Mouse (Mus musculus): ENCODE measurements around the gene Angel2. TPM values are rescaled to one million over a fixed set of nuclear protein-coding genes. Genes with fewer than 3 reads are reported as not detected.
"Not testable (repeated sequence)": the region's sequence is repeated elsewhere in the genome, so short reads cannot be mapped to it uniquely, and the experiment has no call there.

Gene Angel2
- polyA plus RNA-seq (2012; rRNA removed) (47.2 and 48.8 TPM in 2 replicates), polyA plus RNA-seq (2014; fragmentation: Nextera tagmentation; extraction: Ambion mirVana) (44.9 and 47.6 TPM in 2 replicates)

DNA sequence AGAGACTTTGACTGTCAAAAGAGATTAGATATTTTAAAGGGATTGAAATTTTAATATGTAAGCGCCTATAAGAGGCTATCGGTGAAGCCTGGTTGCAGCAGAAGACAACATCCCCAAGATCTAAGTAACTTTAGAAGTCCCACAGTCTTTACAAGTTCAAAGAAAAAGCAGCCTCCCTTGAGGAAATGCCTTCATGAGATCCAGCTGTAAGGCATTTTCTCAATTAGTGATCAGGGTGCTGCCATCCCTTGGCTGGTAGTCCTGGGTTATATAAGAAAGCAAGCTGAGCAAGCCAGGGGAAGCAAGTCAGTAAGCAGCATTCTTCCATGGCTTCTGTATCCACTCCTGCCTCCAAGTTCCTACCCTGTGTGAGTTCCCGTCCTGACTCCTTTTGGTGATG, at the start of gene Angel2:
Angel2 (plus strand) TSS at position 301 of the 400 bp plus-strand sequence.
- 75% methylated on average over 3 of the region's 3 CpGs for WGBS
- not testable (repeated sequence) for H3K4me2 ChIP-seq (replicated peaks; ENCODE audit: low read depth, low read length, severe bottlenecking)

DNA sequence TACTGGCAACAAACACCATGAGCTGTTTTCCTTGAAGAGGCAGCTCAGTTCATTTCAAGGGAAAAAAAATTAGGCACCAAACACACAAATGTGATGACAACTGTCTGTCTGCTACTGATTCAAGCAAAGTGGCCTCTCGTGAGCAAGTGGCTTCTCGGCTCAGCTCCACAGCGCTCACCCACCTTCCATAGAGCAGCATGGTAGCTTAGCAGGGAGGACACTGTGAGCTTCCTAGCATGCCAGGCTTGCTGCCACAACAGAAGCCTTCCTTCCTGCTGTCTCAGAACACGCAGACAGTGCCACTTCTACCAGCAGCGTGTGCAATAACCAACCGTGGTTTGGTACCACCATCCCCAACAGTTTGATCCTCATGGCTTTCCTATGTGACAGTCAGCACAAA, 49.2 kb upstream of the Angel2 start:
- Histone ChIP-seq H3K4me1 (ENCODE audit: control insufficient read depth, insufficient read depth, low read length) (no peaks in the 10 kb centered on the region), H3K4me2 (replicated peaks; ENCODE audit: low read depth, low read length, severe bottlenecking) (no peak overlapping the region), H3K4me3 (replicated peaks; ENCODE audit: low read length) (no peak overlapping the region), H3K27ac (replicated peaks; ENCODE audit: low read depth, low read length) (no peak overlapping the region), H3K9me3 (ENCODE audit: control insufficient read depth, low read length) (no peaks in the 10 kb centered on the region), H3K27me3 (ENCODE audit: control insufficient read depth, insufficient read depth, low read length) (no peaks in the 10 kb centered on the region), H3K9ac (ENCODE audit: low read depth, low read length, severe bottlenecking) (no peak overlapping the region), H3K36me3 (ENCODE audit: control insufficient read depth, insufficient read depth, low read length) (peaks cover 16% of the 10 kb centered on the region)
- no peak for TF ChIP-seq POLR2A (IDR thresholded peaks at IDR 0.05; ENCODE audit: borderline replicate concordance, extremely low read depth, insufficient read depth, insufficient read length)
- ATAC-seq (ENCODE audit: low FRiP score, low read depth) (no peak), DNase-seq (ENCODE audit: low spot score) (no peak)
- WGBS: 97% methylated on average over 6 of the region's 6 CpGs

More for the DNA sequence above, at the start of gene Angel2:
- H3K4me3 ChIP-seq (replicated peaks; ENCODE audit: low read length); ATAC-seq (ENCODE audit: low FRiP score, low read depth); H3K9me3 ChIP-seq (ENCODE audit: control insufficient read depth, low read length); H3K36me3 ChIP-seq (ENCODE audit: control insufficient read depth, insufficient read depth, low read length); H3K9ac ChIP-seq (ENCODE audit: low read depth, low read length, severe bottlenecking); H3K27ac ChIP-seq (replicated peaks; ENCODE audit: low read depth, low read length); DNase-seq (ENCODE audit: low spot score); H3K27me3 ChIP-seq (ENCODE audit: control insufficient read depth, insufficient read depth, low read length): not testable (repeated sequence)
- peaks cover 12% of the 10 kb centered on the region; the same call in 1 of the 2 replicates for H3K4me1 ChIP-seq (ENCODE audit: control insufficient read depth, insufficient read depth, low read length)

DNA sequence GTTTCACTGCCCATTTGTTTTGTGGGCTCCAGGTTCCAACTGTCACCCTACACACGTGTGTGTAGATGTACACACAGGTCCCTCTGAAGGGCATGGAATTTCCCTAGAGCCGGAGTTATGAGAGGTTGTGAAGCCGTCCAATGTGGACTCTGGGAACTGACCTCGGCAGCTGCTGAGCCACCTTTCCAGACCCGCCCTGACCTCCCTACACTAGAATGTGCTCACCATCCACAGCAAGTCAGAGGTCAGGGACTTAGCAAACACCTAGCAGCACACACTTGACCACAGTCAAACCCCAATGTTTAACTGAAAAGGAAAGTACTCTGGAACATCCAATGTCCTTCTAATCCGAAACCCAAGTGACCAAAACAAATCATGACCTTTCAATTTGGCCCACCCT, 44.3 kb upstream of the Angel2 start:
- no peak for TF ChIP-seq POLR2A (IDR thresholded peaks at IDR 0.05; ENCODE audit: borderline replicate concordance, extremely low read depth, insufficient read depth, insufficient read length)
- Histone ChIP-seq H3K4me3 (replicated peaks; ENCODE audit: low read length) (no peak overlapping the region), H3K9ac (ENCODE audit: low read depth, low read length, severe bottlenecking) (no peak overlapping the region), H3K27ac (replicated peaks; ENCODE audit: low read depth, low read length) (no peak overlapping the region), H3K9me3 (ENCODE audit: control insufficient read depth, low read length) (no peaks in the 10 kb centered on the region), H3K27me3 (ENCODE audit: control insufficient read depth, insufficient read depth, low read length) (no peaks in the 10 kb centered on the region), H3K4me1 (ENCODE audit: control insufficient read depth, insufficient read depth, low read length) (no peaks in the 10 kb centered on the region), H3K4me2 (replicated peaks; ENCODE audit: low read depth, low read length, severe bottlenecking) (no peak overlapping the region), H3K36me3 (ENCODE audit: control insufficient read depth, insufficient read depth, low read length) (peaks cover 17% of the 10 kb centered on the region)
- WGBS: 78% methylated on average over 6 of the region's 6 CpGs
- DNase-seq (ENCODE audit: low spot score) (no peak), ATAC-seq (ENCODE audit: low FRiP score, low read depth) (no peak)

DNA sequence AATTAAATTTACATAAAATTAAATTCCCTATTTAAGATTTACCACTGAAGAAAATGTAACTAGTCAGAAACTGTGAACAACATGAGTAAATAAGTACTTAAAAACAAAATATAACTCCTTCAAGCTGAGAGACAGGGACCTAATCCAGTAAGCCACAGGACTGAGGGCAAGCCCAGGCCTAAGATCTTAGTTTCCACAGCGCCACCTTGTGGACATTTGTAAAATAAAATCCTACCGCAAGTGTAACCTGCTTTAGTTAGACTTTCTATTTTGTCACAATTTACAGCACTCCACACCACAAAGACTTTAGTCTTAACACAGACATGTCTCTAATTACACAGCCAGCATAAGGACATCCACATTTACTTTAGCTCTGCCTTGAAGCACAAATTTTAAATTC, 43.5 kb upstream of the Angel2 start:
- WGBS: 6% methylated on average over 2 of the region's 2 CpGs
- DNase-seq (ENCODE audit: low spot score) (peak; percentile 87), ATAC-seq (ENCODE audit: low FRiP score, low read depth) (no peak; the same call in 1 of the 2 replicates)
- H3K9ac ChIP-seq (ENCODE audit: low read depth, low read length, severe bottlenecking): no peak overlapping the region
- H3K36me3 ChIP-seq (ENCODE audit: control insufficient read depth, insufficient read depth, low read length): peaks cover 18% of the 10 kb centered on the region; the same call in 1 of the 2 replicates
- H3K9me3 ChIP-seq (ENCODE audit: control insufficient read depth, low read length): no peaks in the 10 kb centered on the region
- H3K4me1 ChIP-seq (ENCODE audit: control insufficient read depth, insufficient read depth, low read length): no peaks in the 10 kb centered on the region
- no peak overlapping the region for H3K27ac ChIP-seq (replicated peaks; ENCODE audit: low read depth, low read length)
- no peak overlapping the region for H3K4me3 ChIP-seq (replicated peaks; ENCODE audit: low read length)
- H3K27me3 ChIP-seq (ENCODE audit: control insufficient read depth, insufficient read depth, low read length): no peaks in the 10 kb centered on the region
- no peak for TF ChIP-seq POLR2A (IDR thresholded peaks at IDR 0.05; ENCODE audit: borderline replicate concordance, extremely low read depth, insufficient read depth, insufficient read length)
- H3K4me2 ChIP-seq (replicated peaks; ENCODE audit: low read depth, low read length, severe bottlenecking): no peak overlapping the region

- WGBS: 70% methylated on average over 4 of the region's 4 CpGs
- no peak for DNase-seq (ENCODE audit: low spot score)
- H3K9me3 ChIP-seq (ENCODE audit: control insufficient read depth, low read length): no peaks in the 10 kb centered on the region
- H3K9ac ChIP-seq (ENCODE audit: low read depth, low read length, severe bottlenecking): no peak overlapping the region
- no peaks in the 10 kb centered on the region for H3K4me1 ChIP-seq (ENCODE audit: control insufficient read depth, insufficient read depth, low read length)
- no peaks in the 10 kb centered on the region for H3K27me3 ChIP-seq (ENCODE audit: control insufficient read depth, insufficient read depth, low read length)
- H3K27ac ChIP-seq (replicated peaks; ENCODE audit: low read depth, low read length): no peak overlapping the region
- no peak for TF ChIP-seq POLR2A (IDR thresholded peaks at IDR 0.05; ENCODE audit: borderline replicate concordance, extremely low read depth, insufficient read depth, insufficient read length)
- H3K4me3 ChIP-seq (replicated peaks; ENCODE audit: low read length): no peak overlapping the region
- no peak for ATAC-seq (ENCODE audit: low FRiP score, low read depth)
- H3K36me3 ChIP-seq (ENCODE audit: control insufficient read depth, insufficient read depth, low read length): peaks cover 29% of the 10 kb centered on the region
- H3K4me2 ChIP-seq (replicated peaks; ENCODE audit: low read depth, low read length, severe bottlenecking): no peak overlapping the region
Observed at GRCm38 (mm10) chr1:190886014-190886413, 38.9 kb upstream of the Angel2 start.

GRCm38 (mm10) chr1:190888031-190888430, 36.9 kb upstream of the Angel2 start:
- ATAC-seq (ENCODE audit: low FRiP score, low read depth): no peak
- H3K4me3 ChIP-seq (replicated peaks; ENCODE audit: low read length): no peak overlapping the region
- H3K27me3 ChIP-seq (ENCODE audit: control insufficient read depth, insufficient read depth, low read length): no peaks in the 10 kb centered on the region
- H3K4me2 ChIP-seq (replicated peaks; ENCODE audit: low read depth, low read length, severe bottlenecking): no peak overlapping the region
- no peak overlapping the region for H3K9ac ChIP-seq (ENCODE audit: low read depth, low read length, severe bottlenecking)
- no peak overlapping the region for H3K27ac ChIP-seq (replicated peaks; ENCODE audit: low read depth, low read length)
- peaks cover 36% of the 10 kb centered on the region for H3K36me3 ChIP-seq (ENCODE audit: control insufficient read depth, insufficient read depth, low read length)
- 94% methylated on average over 2 of the region's 2 CpGs for WGBS
- no peaks in the 10 kb centered on the region for H3K9me3 ChIP-seq (ENCODE audit: control insufficient read depth, low read length)
- TF ChIP-seq POLR2A (IDR thresholded peaks at IDR 0.05; ENCODE audit: borderline replicate concordance, extremely low read depth, insufficient read depth, insufficient read length): no peak
- DNase-seq (ENCODE audit: low spot score): no peak
- no peaks in the 10 kb centered on the region for H3K4me1 ChIP-seq (ENCODE audit: control insufficient read depth, insufficient read depth, low read length)
